Mouse (Mus musculus) bone marrow, adult 2 months (tissue): ENCODE data around the gene Cnnm2. TPM values are rescaled to one million over a fixed set of nuclear protein-coding genes. Genes with fewer than 3 reads are reported as not detected.
"Not testable (repeated sequence)": the region's sequence is repeated elsewhere in the genome, so short reads cannot be mapped to it uniquely, and the experiment has no call there.

Experiments used
- H3K27ac ChIP-seq: fragments of 200-500 bp; 2 replicates; pipeline ENCODE4 v1.5.1; 2012; ENCODE audit warnings: low read depth, mild to moderate bottlenecking, control low read depth, inconsistent platforms, low read length; ENCODE audit not compliant: control insufficient read depth, poor library complexity, insufficient read depth
- H3K4me1 ChIP-seq: fragments of 200-500 bp; 2 replicates; pipeline ENCODE4 v1.6.1; 2011; ENCODE audit warnings: low read length; ENCODE audit not compliant: control insufficient read depth, insufficient read depth
- H3K4me3 ChIP-seq: fragments of 200-500 bp; replicated peaks from 2 replicates; pipeline ENCODE3; 2011; ENCODE audit warnings: mild to moderate bottlenecking, low read depth, low read length, control low read depth; ENCODE audit not compliant: control insufficient read depth
- CTCF ChIP-seq: fragments of 200-500 bp; IDR thresholded peaks from 2 replicates; pipeline ENCODE4 v1.5.1; 2011; ENCODE audit warnings: low read length, control low read depth; ENCODE audit not compliant: control insufficient read depth, insufficient read depth
- POLR2A ChIP-seq: fragments of 200-500 bp; IDR thresholded peaks from 2 replicates; pipeline ENCODE4 v1.6.1; 2011; ENCODE audit warnings: low read depth, mild to moderate bottlenecking, control low read depth, low read length, borderline replicate concordance; ENCODE audit not compliant: control insufficient read depth
- WGBS: fragments of 180-500 bp; shearing (Covaris S2); methylation state at CpG from one replicate; pipeline ENCODE4 v1.1.7; 2018; 5-methylcytosine and 5-hydroxymethylcytosine counted together
- polyA plus RNA-seq: library from polyadenylated mRNA; stranded (reverse); fragments of >200 nt; gene quantifications from 2 replicates; pipeline ENCODE4 v1.2.4, GENCODE M21; 2011; ENCODE audit warnings: low replicate concordance; ENCODE audit not compliant: missing spikeins, insufficient read depth, insufficient read length

The Cnnm2 gene
- polyA plus RNA-seq, 1 experiment = 10.5 TPM

- no peak overlapping the region for H3K4me3 ChIP-seq
- peaks cover 3% of the 10 kb centered on the region for H3K4me1 ChIP-seq
- no peak for TF ChIP-seq POLR2A
- TF ChIP-seq CTCF = no peak
- H3K27ac ChIP-seq = no peak overlapping the region
- 83% methylated on average over 5 of the region's 5 CpGs for WGBS
Measured at GRCm38 (mm10) chr19:46752235-46752634, 9.2 kb upstream of the Cnnm2 start.

- Histone ChIP-seq H3K27ac (no peak overlapping the region), H3K4me1 (no peaks in the 10 kb centered on the region), H3K4me3 (no peak overlapping the region)
- 48% methylated on average over 9 of the region's 9 CpGs for WGBS
- TF ChIP-seq POLR2A (0 out of 2 replicates have a peak, but pooled peaks have one; percentile 24), CTCF (peak; percentile 67)
Measured at GRCm38 (mm10) chr19:46755066-46755465, 6.3 kb upstream of the Cnnm2 start.

- TF ChIP-seq POLR2A = no peak
- no peak for TF ChIP-seq CTCF
- no peak overlapping the region for H3K27ac ChIP-seq
- WGBS = 67% methylated on average over 4 of the region's 4 CpGs
- H3K4me1 ChIP-seq = no peaks in the 10 kb centered on the region
- no peak overlapping the region for H3K4me3 ChIP-seq
Measured at GRCm38 (mm10) chr19:46756221-46756620, 5.2 kb upstream of the Cnnm2 start.

GRCm38 (mm10) chr19:46759096-46759495, 2.3 kb upstream of the Cnnm2 start:
- 3% methylated on average over 8 of the region's 8 CpGs for WGBS
- no peak for TF ChIP-seq CTCF
- no peak for TF ChIP-seq POLR2A
- peaks cover 4% of the 10 kb centered on the region for H3K4me1 ChIP-seq
- 0 out of 2 replicates have a peak overlapping the region, but pooled peaks have one; percentile 14 for H3K27ac ChIP-seq
- H3K4me3 ChIP-seq = no peak overlapping the region

GRCm38 (mm10) chr19:46759909-46760308, 1.5 kb upstream of the Cnnm2 start:
- 88% methylated on average over 10 of the region's 10 CpGs for WGBS
- H3K4me1 ChIP-seq, H3K4me3 ChIP-seq, H3K27ac ChIP-seq: not testable (repeated sequence)

GRCm38 (mm10) chr19:46760375-46761160, 828 bp upstream of the Cnnm2 start:
- Histone ChIP-seq H3K4me1 (peaks cover 4% of the 10 kb centered on the region), H3K27ac (peak overlapping the region; percentile 83), H3K4me3 (peak overlapping the region; percentile 79)
- WGBS = 14% methylated on average over 29 of the region's 29 CpGs
- TF ChIP-seq POLR2A (peak; percentile 42; the same call in 1 of the 2 replicates), CTCF (peak; percentile 97)

GRCm38 (mm10) chr19:46761971-46762290, 535 bp downstream of the Cnnm2 start:
- H3K4me1 ChIP-seq = peaks cover 4% of the 10 kb centered on the region
- TF ChIP-seq POLR2A (no peak), CTCF (no peak)
- H3K4me3 ChIP-seq = peak overlapping the region; percentile 79
- 0% methylated on average over 36 of the region's 36 CpGs for WGBS
- peak overlapping the region; percentile 66 for H3K27ac ChIP-seq

- H3K4me1 ChIP-seq = peaks cover 4% of the 10 kb centered on the region
- H3K27ac ChIP-seq = peak overlapping the region; percentile 66
- 1% methylated on average over 50 of the region's 50 CpGs for WGBS
- TF ChIP-seq POLR2A = peak; percentile 42; the same call in 1 of the 2 replicates
- peak; percentile 12; the same call in 1 of the 2 replicates for TF ChIP-seq CTCF
- H3K4me3 ChIP-seq = peak overlapping the region; percentile 79
Measured at GRCm38 (mm10) chr19:46762291-46762991, 1.0 kb downstream of the Cnnm2 start.

- TF ChIP-seq POLR2A (no peak), CTCF (no peak)
- Histone ChIP-seq H3K27ac (no peak overlapping the region; the same call in 1 of the 2 replicates), H3K4me3 (peak overlapping the region; percentile 79), H3K4me1 (peaks cover 4% of the 10 kb centered on the region)
- 6% methylated on average over 19 of the region's 19 CpGs for WGBS
Measured at GRCm38 (mm10) chr19:46762992-46763342, 1.6 kb downstream of the Cnnm2 start.
